Mouse (Mus musculus) intestine, postnatal 0 days (tissue): ENCODE results near the gene Oxt. TPM values are rescaled to one million over a fixed set of nuclear protein-coding genes. Genes with fewer than 3 reads are reported as not detected.

Experiments
- ATAC-seq: fragments of 200-750 bp; cut with Nextera tagmentation; 2 replicates; pipeline ENCODE4 v1.8.0; 2017; ENCODE audit warnings: mild to moderate bottlenecking, moderate TSS enrichment, moderate library complexity
- H3K27ac ChIP-seq: fragments of 300-500 bp; sonication (generic); 2 replicates; pipeline ENCODE4 v1.5.1; 2014; ENCODE audit warnings: mild to moderate bottlenecking, low read depth, low read length, moderate library complexity
- H3K27me3 ChIP-seq: fragments of 300-500 bp; sonication (generic); replicated peaks from 2 replicates; pipeline ENCODE4 v1.6.1; 2014; ENCODE audit warnings: low read length, mixed read lengths; ENCODE audit not compliant: control insufficient read depth, insufficient read depth
- H3K36me3 ChIP-seq: fragments of 300-500 bp; sonication (generic); 2 replicates; pipeline ENCODE4 v1.6.1; 2014; ENCODE audit warnings: mild to moderate bottlenecking, moderate library complexity; ENCODE audit not compliant: control insufficient read depth, insufficient read depth
- H3K4me1 ChIP-seq: fragments of 300-500 bp; sonication (generic); replicated peaks from 2 replicates; pipeline ENCODE4 v1.6.1; 2014; ENCODE audit warnings: antibody characterized with exemption, low read length, mixed read lengths; ENCODE audit not compliant: control insufficient read depth, insufficient read depth
- H3K4me2 ChIP-seq: fragments of 300-500 bp; sonication (generic); replicated peaks from 2 replicates; pipeline ENCODE4 v1.6.1; 2014; ENCODE audit warnings: low read depth, mild to moderate bottlenecking, moderate library complexity
- H3K4me3 ChIP-seq: fragments of 300-500 bp; sonication (generic); 2 replicates; pipeline ENCODE4 v1.5.1; 2014; ENCODE audit warnings: low read depth, low read length
- H3K9ac ChIP-seq: fragments of 300-500 bp; sonication (generic); 2 replicates; pipeline ENCODE4 v1.6.1; 2014; ENCODE audit warnings: mild to moderate bottlenecking, low read depth, low read length
- H3K9me3 ChIP-seq: fragments of 300-500 bp; sonication (generic); 2 replicates; pipeline ENCODE4 v1.6.1; 2016; ENCODE audit warnings: mixed run types; ENCODE audit not compliant: control insufficient read depth
- CTCF ChIP-seq: sonication (generic); IDR thresholded peaks from 2 replicates; pipeline ENCODE4 v1.5.1; 2016; ENCODE audit warnings: low read depth, mild to moderate bottlenecking, control low read depth, antibody characterized with exemption, moderate library complexity
- WGBS: fragments of 180-500 bp; shearing (Covaris S2); extraction: QIAGEN DNeasy Blood & Tissue Kit; methylation state at CpG from one replicate; pipeline ENCODE4 v1.1.7; 2014; 5-methylcytosine and 5-hydroxymethylcytosine counted together
- polyA plus RNA-seq: library from polyadenylated mRNA; unstranded; fragments of >200 nt; fragmentation: Nextera tagmentation; extraction: Ambion mirVana; gene quantifications from 2 replicates; pipeline ENCODE4 v1.2.1, GENCODE M21; 2015

Gene Oxt
- polyA plus RNA-seq, 1 experiment from 2014 or later: not detected

GRCm38 (mm10) chr2:130538876-130539546, 37.0 kb upstream of the Oxt start:
- 91% methylated on average over 8 of the region's 8 CpGs for WGBS
- no peak for TF ChIP-seq CTCF
- Histone ChIP-seq H3K27me3 (no peaks in the 10 kb centered on the region), H3K4me1 (no peaks in the 10 kb centered on the region), H3K9me3 (no peaks in the 10 kb centered on the region), H3K27ac (no peak overlapping the region), H3K4me3 (no peak overlapping the region), H3K4me2 (no peak overlapping the region), H3K36me3 (peaks cover 51% of the 10 kb centered on the region), H3K9ac (no peak overlapping the region)
- no peak for ATAC-seq

- H3K9ac ChIP-seq: no peak overlapping the region
- H3K9me3 ChIP-seq: no peaks in the 10 kb centered on the region
- 92% methylated on average over 9 of the region's 9 CpGs for WGBS
- no peak for TF ChIP-seq CTCF
- no peak overlapping the region; the same call in 1 of the 2 replicates for H3K27ac ChIP-seq
- ATAC-seq: no peak
- peaks cover 62% of the 10 kb centered on the region for H3K36me3 ChIP-seq
- H3K4me1 ChIP-seq: no peaks in the 10 kb centered on the region
- no peaks in the 10 kb centered on the region for H3K27me3 ChIP-seq
- H3K4me2 ChIP-seq: no peak overlapping the region
- no peak overlapping the region for H3K4me3 ChIP-seq
Observed at GRCm38 (mm10) chr2:130540266-130540665, 35.7 kb upstream of the Oxt start.

GRCm38 (mm10) chr2:130546957-130547356, 29.0 kb upstream of the Oxt start:
- H3K4me2 ChIP-seq: no peak overlapping the region
- no peaks in the 10 kb centered on the region for H3K9me3 ChIP-seq
- no peaks in the 10 kb centered on the region for H3K4me1 ChIP-seq
- H3K9ac ChIP-seq: no peak overlapping the region
- ATAC-seq: no peak
- no peak overlapping the region for H3K4me3 ChIP-seq
- no peak for TF ChIP-seq CTCF
- peaks cover 56% of the 10 kb centered on the region for H3K36me3 ChIP-seq
- no peak overlapping the region for H3K27ac ChIP-seq
- WGBS: 82% methylated on average over 8 of the region's 8 CpGs
- H3K27me3 ChIP-seq: no peaks in the 10 kb centered on the region

DNA sequence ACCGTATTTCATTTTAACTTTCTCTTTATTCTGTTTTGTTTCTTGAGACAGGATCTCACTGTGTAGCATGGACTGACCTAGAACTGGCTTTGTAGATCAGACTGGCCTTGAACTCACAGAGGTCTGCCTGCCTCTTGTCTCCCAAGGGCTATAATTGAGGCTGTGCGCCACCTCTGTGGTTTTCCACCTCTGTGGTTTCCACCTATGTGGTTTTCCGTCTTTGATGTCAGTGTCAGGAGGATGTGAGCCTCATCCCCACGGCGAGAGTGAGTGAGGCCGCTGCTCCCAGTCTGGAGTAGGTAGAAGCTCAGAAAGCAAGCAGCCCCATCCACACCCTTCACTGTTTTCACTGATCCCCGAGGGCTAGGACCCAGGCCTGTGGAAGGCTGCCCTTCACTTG, 21.1 kb upstream of the Oxt start:
- H3K9me3 ChIP-seq: no peaks in the 10 kb centered on the region
- ATAC-seq: no peak
- WGBS: 89% methylated on average over 7 of the region's 7 CpGs
- no peak overlapping the region for H3K4me2 ChIP-seq
- H3K4me3 ChIP-seq: no peak overlapping the region
- no peak for TF ChIP-seq CTCF
- H3K27ac ChIP-seq: no peak overlapping the region
- no peaks in the 10 kb centered on the region for H3K4me1 ChIP-seq
- H3K27me3 ChIP-seq: no peaks in the 10 kb centered on the region
- H3K36me3 ChIP-seq: peaks cover 44% of the 10 kb centered on the region
- no peak overlapping the region for H3K9ac ChIP-seq

DNA sequence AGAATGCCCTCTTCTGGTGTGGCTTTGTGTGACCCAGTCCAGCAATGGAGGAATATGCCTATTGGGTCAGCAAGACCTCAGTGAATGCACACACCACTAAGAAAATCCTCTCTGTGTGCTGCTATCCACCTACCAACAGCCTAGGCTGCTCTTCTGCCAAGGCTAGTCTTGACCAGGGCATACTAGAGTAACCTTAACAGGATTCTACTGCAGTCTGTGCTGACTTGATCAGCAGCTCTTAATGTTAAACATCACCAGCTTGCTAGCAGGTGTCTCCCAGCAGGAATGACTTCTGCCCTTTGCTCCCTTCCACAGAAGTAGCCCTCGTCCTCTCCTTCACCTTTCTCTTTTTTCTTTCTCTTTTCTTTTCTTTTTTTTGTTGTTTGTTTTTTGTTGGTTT, 19.7 kb upstream of the Oxt start:
- Histone ChIP-seq H3K36me3 (peaks cover 35% of the 10 kb centered on the region), H3K4me2 (no peak overlapping the region), H3K4me1 (no peaks in the 10 kb centered on the region), H3K27me3 (no peaks in the 10 kb centered on the region), H3K9ac (no peak overlapping the region), H3K4me3 (no peak overlapping the region), H3K27ac (no peak overlapping the region), H3K9me3 (no peaks in the 10 kb centered on the region)
- 50% methylated on average over 1 of the region's 1 CpGs for WGBS
- ATAC-seq: no peak
- TF ChIP-seq CTCF: no peak

DNA sequence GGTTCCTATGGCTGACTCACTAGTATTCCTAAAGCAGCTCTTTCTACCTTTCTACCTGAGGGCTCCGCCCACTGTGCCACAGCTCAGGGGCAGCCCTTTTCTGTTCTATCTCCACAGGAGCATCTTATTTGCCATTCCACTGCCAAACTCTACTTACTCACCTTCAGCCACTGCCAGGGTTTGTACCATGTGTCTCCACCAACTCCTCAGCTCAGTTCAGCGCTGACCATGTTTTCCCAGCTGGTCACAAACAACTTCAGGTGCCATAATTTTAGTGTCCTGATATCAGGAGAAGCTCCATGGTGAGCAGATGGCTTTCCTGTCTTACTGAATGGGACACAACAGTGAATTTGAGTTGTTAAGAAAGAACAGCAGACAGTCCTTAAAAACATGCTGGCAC, 18.5 kb upstream of the Oxt start:
- H3K27ac ChIP-seq: no peak overlapping the region
- H3K9me3 ChIP-seq: no peaks in the 10 kb centered on the region
- no peak for ATAC-seq
- peaks cover 25% of the 10 kb centered on the region for H3K36me3 ChIP-seq
- no peak overlapping the region for H3K4me2 ChIP-seq
- no peak for TF ChIP-seq CTCF
- no peaks in the 10 kb centered on the region for H3K27me3 ChIP-seq
- no peak overlapping the region for H3K4me3 ChIP-seq
- no peaks in the 10 kb centered on the region for H3K4me1 ChIP-seq
- no peak overlapping the region for H3K9ac ChIP-seq
- 94% methylated on average over 2 of the region's 2 CpGs for WGBS
